Mouse (Mus musculus): Measurements from ENCODE around the gene Zfp62. TPM values are rescaled to one million over a fixed set of nuclear protein-coding genes. Genes with fewer than 3 reads are reported as not detected.

Zfp62 gene
- polyA plus RNA-seq, 1 experiment from 2014 or later = 45.1 TPM

GRCm38 (mm10) chr11:49253035-49253434 is 49.9 kb downstream of the Zfp62 start:
- Histone ChIP-seq H3K4me3 (no peak overlapping the region), H3K27ac (no peak overlapping the region), H3K9ac (no peak overlapping the region), H3K9me3 (no peaks in the 10 kb centered on the region), H3K27me3 (replicated peaks) (no peaks in the 10 kb centered on the region), H3K4me2 (no peak overlapping the region), H3K4me1 (peaks cover 21% of the 10 kb centered on the region), H3K36me3 (replicated peaks) (no peaks in the 10 kb centered on the region)
- whole genome bisulfite sequencing = 90% methylated on average over 6 of the region's 6 CpGs
- ATAC-seq (replicated peaks) = no peak

GRCm38 (mm10) chr11:49259296-49259695 is 56.2 kb downstream of the Zfp62 start:
- no peak overlapping the region for H3K4me3 ChIP-seq
- no peaks in the 10 kb centered on the region for H3K27me3 ChIP-seq (replicated peaks)
- ATAC-seq (replicated peaks) = no peak
- 97% methylated on average over 2 of the region's 2 CpGs for WGBS
- H3K36me3 ChIP-seq (replicated peaks) = peaks cover 8% of the 10 kb centered on the region
- no peak overlapping the region for H3K9ac ChIP-seq
- no peaks in the 10 kb centered on the region for H3K9me3 ChIP-seq
- no peaks in the 10 kb centered on the region for H3K4me1 ChIP-seq
- no peak overlapping the region for H3K4me2 ChIP-seq
- no peak overlapping the region for H3K27ac ChIP-seq

GRCm38 (mm10) chr11:49259829-49260228 is 56.7 kb downstream of the Zfp62 start:
- Histone ChIP-seq H3K4me3 (no peak overlapping the region), H3K27me3 (replicated peaks) (no peaks in the 10 kb centered on the region), H3K27ac (no peak overlapping the region), H3K9ac (no peak overlapping the region), H3K36me3 (replicated peaks) (peaks cover 8% of the 10 kb centered on the region), H3K4me2 (no peak overlapping the region), H3K4me1 (no peaks in the 10 kb centered on the region), H3K9me3 (no peaks in the 10 kb centered on the region)
- no peak for ATAC-seq (replicated peaks)
- WGBS = 86% methylated on average over 1 of the region's 1 CpGs

- H3K4me1 ChIP-seq = no peaks in the 10 kb centered on the region
- H3K9ac ChIP-seq = no peak overlapping the region
- WGBS = 96% methylated on average over 21 of the region's 21 CpGs
- peaks cover 8% of the 10 kb centered on the region for H3K36me3 ChIP-seq (replicated peaks)
- no peaks in the 10 kb centered on the region for H3K9me3 ChIP-seq
- no peak overlapping the region for H3K27ac ChIP-seq
- no peak overlapping the region for H3K4me2 ChIP-seq
- no peak for ATAC-seq (replicated peaks)
- no peak overlapping the region for H3K4me3 ChIP-seq
- no peaks in the 10 kb centered on the region for H3K27me3 ChIP-seq (replicated peaks)
These were observed 57.7 kb downstream of the Zfp62 start for GRCm38 (mm10) chr11:49260598-49261312.

GRCm38 (mm10) chr11:49261313-49261855 is 58.3 kb downstream of the Zfp62 start:
- Histone ChIP-seq H3K4me2 (no peak overlapping the region), H3K4me3 (no peak overlapping the region), H3K4me1 (no peaks in the 10 kb centered on the region), H3K9me3 (no peaks in the 10 kb centered on the region), H3K27me3 (replicated peaks) (no peaks in the 10 kb centered on the region), H3K9ac (no peak overlapping the region), H3K36me3 (replicated peaks) (peaks cover 8% of the 10 kb centered on the region), H3K27ac (no peak overlapping the region)
- ATAC-seq (replicated peaks) = no peak
- 93% methylated on average over 14 of the region's 14 CpGs for WGBS

- Histone ChIP-seq H3K4me1 (no peaks in the 10 kb centered on the region), H3K9ac (no peak overlapping the region), H3K27ac (no peak overlapping the region), H3K9me3 (no peaks in the 10 kb centered on the region), H3K36me3 (replicated peaks) (peaks cover 8% of the 10 kb centered on the region), H3K4me2 (no peak overlapping the region), H3K4me3 (no peak overlapping the region), H3K27me3 (replicated peaks) (no peaks in the 10 kb centered on the region)
- no peak for ATAC-seq (replicated peaks)
- 91% methylated on average over 5 of the region's 5 CpGs for WGBS
These were observed 59.2 kb downstream of the Zfp62 start for GRCm38 (mm10) chr11:49262286-49262685.

GRCm38 (mm10) chr11:49263149-49263548 is 60.1 kb downstream of the Zfp62 start:
- WGBS = 92% methylated on average over 6 of the region's 6 CpGs
- Histone ChIP-seq H3K4me1 (no peaks in the 10 kb centered on the region), H3K9ac (no peak overlapping the region), H3K27me3 (replicated peaks) (no peaks in the 10 kb centered on the region), H3K9me3 (no peaks in the 10 kb centered on the region), H3K36me3 (replicated peaks) (peaks cover 8% of the 10 kb centered on the region), H3K4me3 (no peak overlapping the region), H3K27ac (no peak overlapping the region), H3K4me2 (no peak overlapping the region)
- ATAC-seq (replicated peaks) = no peak

GRCm38 (mm10) chr11:49264081-49264480 is 61.0 kb downstream of the Zfp62 start:
- Histone ChIP-seq H3K27ac (no peak overlapping the region), H3K9ac (no peak overlapping the region), H3K4me3 (no peak overlapping the region), H3K9me3 (no peaks in the 10 kb centered on the region), H3K4me1 (no peaks in the 10 kb centered on the region), H3K27me3 (replicated peaks) (no peaks in the 10 kb centered on the region), H3K4me2 (no peak overlapping the region), H3K36me3 (replicated peaks) (peaks cover 8% of the 10 kb centered on the region)
- WGBS = 88% methylated on average over 7 of the region's 7 CpGs
- ATAC-seq (replicated peaks) = no peak

- Histone ChIP-seq H3K27me3 (replicated peaks) (no peaks in the 10 kb centered on the region), H3K4me3 (no peak overlapping the region), H3K27ac (no peak overlapping the region), H3K36me3 (replicated peaks) (peaks cover 8% of the 10 kb centered on the region), H3K4me1 (no peaks in the 10 kb centered on the region), H3K4me2 (no peak overlapping the region), H3K9me3 (no peaks in the 10 kb centered on the region), H3K9ac (no peak overlapping the region)
- no peak for ATAC-seq (replicated peaks)
- 70% methylated on average over 11 of the region's 11 CpGs for WGBS
These were observed 61.5 kb downstream of the Zfp62 start for GRCm38 (mm10) chr11:49264622-49265021.

GRCm38 (mm10) chr11:49265101-49265500 is 62.0 kb downstream of the Zfp62 start:
- 90% methylated on average over 8 of the region's 8 CpGs for WGBS
- ATAC-seq (replicated peaks) = no peak

GRCm38 (mm10) chr11:49266671-49267070 is 63.6 kb downstream of the Zfp62 start:
- no peaks in the 10 kb centered on the region for H3K9me3 ChIP-seq
- no peak for ATAC-seq (replicated peaks)

More at GRCm38 (mm10) chr11:49265101-49265500, 62.0 kb downstream of the Zfp62 start:
- H3K4me3 ChIP-seq = no peak overlapping the region
- H3K27ac ChIP-seq = no peak overlapping the region
- H3K4me1 ChIP-seq = no peaks in the 10 kb centered on the region
- no peak overlapping the region for H3K9ac ChIP-seq
- H3K4me2 ChIP-seq = no peak overlapping the region
- no peaks in the 10 kb centered on the region for H3K27me3 ChIP-seq (replicated peaks)
- H3K9me3 ChIP-seq = no peaks in the 10 kb centered on the region
- H3K36me3 ChIP-seq (replicated peaks) = peaks cover 8% of the 10 kb centered on the region

GRCm38 (mm10) chr11:49267316-49267715 is 64.2 kb downstream of the Zfp62 start:
- Histone ChIP-seq H3K4me3 (no peak overlapping the region), H3K27ac (no peak overlapping the region), H3K4me1 (no peaks in the 10 kb centered on the region), H3K36me3 (replicated peaks) (no peaks in the 10 kb centered on the region; the same call in 1 of the 2 replicates), H3K9me3 (no peaks in the 10 kb centered on the region), H3K4me2 (no peak overlapping the region), H3K27me3 (replicated peaks) (no peaks in the 10 kb centered on the region), H3K9ac (no peak overlapping the region)
- ATAC-seq (replicated peaks) = no peak
- WGBS = 89% methylated on average over 10 of the region's 10 CpGs

More at GRCm38 (mm10) chr11:49266671-49267070, 63.6 kb downstream of the Zfp62 start:
- WGBS = 84% methylated on average over 6 of the region's 6 CpGs
- Histone ChIP-seq H3K27ac (no peak overlapping the region), H3K9ac (no peak overlapping the region), H3K4me1 (no peaks in the 10 kb centered on the region), H3K4me3 (no peak overlapping the region), H3K27me3 (replicated peaks) (no peaks in the 10 kb centered on the region), H3K36me3 (replicated peaks) (peaks cover 4% of the 10 kb centered on the region), H3K4me2 (no peak overlapping the region)
